Mouse (Mus musculus) hindbrain, embryonic 14.5 days (tissue): ENCODE results near the gene Rem1. TPM values are rescaled to one million over a fixed set of nuclear protein-coding genes. Genes with fewer than 3 reads are reported as not detected.

ENCODE experiments used
- ATAC-seq: fragments of 200-750 bp; cut with Nextera tagmentation; 2 replicates; pipeline ENCODE4 v1.8.0; 2017; ENCODE audit warnings: moderate number of reproducible peaks, mild to moderate bottlenecking, moderate TSS enrichment, moderate library complexity; ENCODE audit not compliant: low FRiP score
- DNase-seq: peaks from one replicate; pipeline ENCODE4 v3.0.0-alpha.2; 2015; ENCODE audit warnings: low spot score
- H3K27ac ChIP-seq: fragments of 300-500 bp; sonication (generic); 2 replicates; pipeline ENCODE4 v1.5.1; 2014; ENCODE audit warnings: mild to moderate bottlenecking, moderate library complexity
- H3K27me3 ChIP-seq: fragments of 300-500 bp; sonication (generic); 2 replicates; pipeline ENCODE4 v1.6.1; 2014; ENCODE audit warnings: mild to moderate bottlenecking, low read length, mixed read lengths; ENCODE audit not compliant: control insufficient read depth, insufficient read depth
- H3K36me3 ChIP-seq: fragments of 300-500 bp; sonication (generic); replicated peaks from 2 replicates; pipeline ENCODE4 v1.6.1; 2014; ENCODE audit not compliant: control insufficient read depth, insufficient read depth
- H3K4me1 ChIP-seq: fragments of 300-500 bp; sonication (generic); replicated peaks from 2 replicates; pipeline ENCODE4 v1.6.1; 2014; ENCODE audit warnings: antibody characterized with exemption, low read length, mixed read lengths; ENCODE audit not compliant: control insufficient read depth, insufficient read depth
- H3K4me2 ChIP-seq: fragments of 300-500 bp; sonication (generic); replicated peaks from 2 replicates; pipeline ENCODE4 v1.6.1; 2014; ENCODE audit warnings: mild to moderate bottlenecking, moderate library complexity
- H3K4me3 ChIP-seq: fragments of 300-500 bp; sonication (generic); replicated peaks from 2 replicates; pipeline ENCODE4 v1.5.1; 2014; ENCODE audit warnings: mild to moderate bottlenecking, low read length
- H3K9ac ChIP-seq: fragments of 300-500 bp; sonication (generic); 2 replicates; pipeline ENCODE4 v1.6.1; 2014
- H3K9me3 ChIP-seq: fragments of 300-500 bp; sonication (generic); 2 replicates; pipeline ENCODE4 v1.6.1; 2016; ENCODE audit warnings: low read length; ENCODE audit not compliant: control insufficient read depth
- WGBS: fragments of 180-500 bp; shearing (Covaris S2); extraction: QIAGEN DNeasy Blood & Tissue Kit; methylation state at CpG from one replicate; pipeline ENCODE4 v1.1.7; 2014; 5-methylcytosine and 5-hydroxymethylcytosine counted together
- polyA plus RNA-seq: library from polyadenylated mRNA; unstranded; fragments of >200 nt; fragmentation: Nextera tagmentation; extraction: Ambion mirVana; gene quantifications from 2 replicates; pipeline ENCODE4 v1.2.1, GENCODE M21; 2014

Rem1 gene
- polyA plus RNA-seq, 1 experiment from 2014 or later: 0.87 TPM

GRCm38 (mm10) chr2:152679701-152680355 is 53.1 kb downstream of the Rem1 start:
- no peaks in the 10 kb centered on the region for H3K9me3 ChIP-seq
- H3K27ac ChIP-seq: no peak overlapping the region; the same call in 1 of the 2 replicates
- H3K36me3 ChIP-seq: peaks cover 100% of the 10 kb centered on the region
- ATAC-seq: peak; percentile 78
- WGBS: 70% methylated on average over 8 of the region's 8 CpGs
- H3K4me1 ChIP-seq: peaks cover 5% of the 10 kb centered on the region; the same call in 1 of the 2 replicates
- no peaks in the 10 kb centered on the region for H3K27me3 ChIP-seq
- H3K9ac ChIP-seq: no peak overlapping the region
- H3K4me2 ChIP-seq: no peak overlapping the region
- DNase-seq: peak; percentile 37
- H3K4me3 ChIP-seq: no peak overlapping the region

GRCm38 (mm10) chr2:152683086-152683485 is 56.3 kb downstream of the Rem1 start:
- Histone ChIP-seq H3K9ac (no peak overlapping the region), H3K36me3 (peaks cover 100% of the 10 kb centered on the region), H3K4me1 (peaks cover 10% of the 10 kb centered on the region; the same call in 1 of the 2 replicates), H3K4me3 (no peak overlapping the region), H3K4me2 (no peak overlapping the region), H3K9me3 (no peaks in the 10 kb centered on the region), H3K27ac (no peak overlapping the region), H3K27me3 (no peaks in the 10 kb centered on the region)
- WGBS: 95% methylated on average over 5 of the region's 5 CpGs
- no peak for ATAC-seq
- no peak for DNase-seq

Other genes starting within 250 kb of the Rem1 start
- gene Sox12, start 228.9 kb upstream of the Rem1 start, polyA plus RNA-seq: 18.8 and 19.5 TPM in 2 replicates
- gene Zcchc3, start 211.9 kb upstream of the Rem1 start, polyA plus RNA-seq: 16.5 and 17.2 TPM in 2 replicates
- 2.5 and 3.8 TPM in 2 replicates for gene 6820408C15Rik, start 211.4 kb upstream of the Rem1 start, polyA plus RNA-seq
- gene Defb23, start 162.3 kb upstream of the Rem1 start, polyA plus RNA-seq: not detected in 2 replicates
- not detected in 2 replicates for gene Defb20, start 149.9 kb upstream of the Rem1 start, polyA plus RNA-seq
- not detected in 2 replicates for gene Defb22, start 136.8 kb upstream of the Rem1 start, polyA plus RNA-seq
- not detected in 2 replicates for gene Defb26, start 115.3 kb upstream of the Rem1 start, polyA plus RNA-seq
- gene Defb28, start 108.7 kb upstream of the Rem1 start, polyA plus RNA-seq: not detected in 2 replicates
- not detected in 2 replicates for gene Defb29, start 86.9 kb upstream of the Rem1 start, polyA plus RNA-seq
- gene Gm17416, start 57.6 kb upstream of the Rem1 start, polyA plus RNA-seq: not detected in 2 replicates
- not detected in 2 replicates for gene Defb21, start 54.2 kb upstream of the Rem1 start, polyA plus RNA-seq
- not detected in 2 replicates for gene Defb19, start 46.6 kb upstream of the Rem1 start, polyA plus RNA-seq
- gene Defb45, start 27.6 kb upstream of the Rem1 start, polyA plus RNA-seq: not detected in 2 replicates
- gene Defb36, start 22.6 kb upstream of the Rem1 start, polyA plus RNA-seq: not detected in 2 replicates
- gene Defb25, start 3.9 kb upstream of the Rem1 start, polyA plus RNA-seq: not detected in 2 replicates
- gene H13, start 42.5 kb downstream of the Rem1 start, polyA plus RNA-seq: 155 and 164 TPM in 2 replicates
- gene Mcts2, start 60.1 kb downstream of the Rem1 start, polyA plus RNA-seq: 34.0 and 41.9 TPM in 2 replicates
- gene Id1, start 109.3 kb downstream of the Rem1 start, polyA plus RNA-seq: 56.5 and 68.0 TPM in 2 replicates
- gene Cox4i2, start 127.2 kb downstream of the Rem1 start, polyA plus RNA-seq: 5.8 TPM in 2 replicates
- gene Bcl2l1, start 204.8 kb downstream of the Rem1 start, polyA plus RNA-seq: 155 and 165 TPM in 2 replicates
- 17.2 and 20.1 TPM in 2 replicates for gene Tpx2, start 221.0 kb downstream of the Rem1 start, polyA plus RNA-seq